Mouse (Mus musculus) lung, embryonic 14.5 days (tissue): ENCODE data around the gene Cox10. TPM values are rescaled to one million over a fixed set of nuclear protein-coding genes. Genes with fewer than 3 reads are reported as not detected.

Source experiments
- ATAC-seq: fragments of 200-750 bp; cut with Nextera tagmentation; 2 replicates; pipeline ENCODE4 v1.8.0; 2017; ENCODE audit warnings: mild to moderate bottlenecking, moderate TSS enrichment, moderate library complexity; ENCODE audit not compliant: insufficient read depth
- DNase-seq: peaks from one replicate; pipeline ENCODE4 v3.0.0-alpha.2; 2015
- H3K27ac ChIP-seq: fragments of 300-500 bp; sonication (generic); 2 replicates; pipeline ENCODE4 v1.5.1; 2014; ENCODE audit warnings: low read depth, mild to moderate bottlenecking, moderate library complexity
- H3K27me3 ChIP-seq: fragments of 300-500 bp; sonication (generic); 2 replicates; pipeline ENCODE4 v1.6.1; 2014; ENCODE audit warnings: low read length, control low read depth; ENCODE audit not compliant: insufficient read depth
- H3K36me3 ChIP-seq: fragments of 300-500 bp; sonication (generic); 2 replicates; pipeline ENCODE4 v1.6.1; 2014; ENCODE audit warnings: control low read depth; ENCODE audit not compliant: insufficient read depth
- H3K4me1 ChIP-seq: fragments of 300-500 bp; sonication (generic); 2 replicates; pipeline ENCODE4 v1.6.1; 2014; ENCODE audit warnings: antibody characterized with exemption, control low read depth; ENCODE audit not compliant: insufficient read depth
- H3K4me2 ChIP-seq: fragments of 300-500 bp; sonication (generic); 2 replicates; pipeline ENCODE4 v1.6.1; 2014; ENCODE audit warnings: mild to moderate bottlenecking
- H3K4me3 ChIP-seq: fragments of 300-500 bp; sonication (generic); 2 replicates; pipeline ENCODE4 v1.5.1; 2014; ENCODE audit warnings: low read depth, low read length
- H3K9ac ChIP-seq: fragments of 300-500 bp; sonication (generic); 2 replicates; pipeline ENCODE4 v1.6.1; 2014
- H3K9me3 ChIP-seq: fragments of 300-500 bp; sonication (generic); 2 replicates; pipeline ENCODE4 v1.6.1; 2016; ENCODE audit warnings: low read depth, low read length, control low read depth
- CTCF ChIP-seq: IDR thresholded peaks from 2 replicates; pipeline ENCODE4 v1.5.1; 2016; ENCODE audit warnings: antibody characterized with exemption, low read depth
- WGBS: fragments of 180-500 bp; shearing (Covaris S2); extraction: QIAGEN DNeasy Blood & Tissue Kit; methylation state at CpG from one replicate; pipeline ENCODE4 v1.1.7; 2014; 5-methylcytosine and 5-hydroxymethylcytosine counted together
- polyA plus RNA-seq: library from polyadenylated mRNA; unstranded; fragments of >200 nt; fragmentation: Nextera tagmentation; extraction: Ambion mirVana; gene quantifications from 2 replicates; pipeline ENCODE4 v1.2.1, GENCODE M21; 2014

Gene Cox10
- polyA plus RNA-seq, 1 experiment from 2014 or later = 27.3 TPM

DNA sequence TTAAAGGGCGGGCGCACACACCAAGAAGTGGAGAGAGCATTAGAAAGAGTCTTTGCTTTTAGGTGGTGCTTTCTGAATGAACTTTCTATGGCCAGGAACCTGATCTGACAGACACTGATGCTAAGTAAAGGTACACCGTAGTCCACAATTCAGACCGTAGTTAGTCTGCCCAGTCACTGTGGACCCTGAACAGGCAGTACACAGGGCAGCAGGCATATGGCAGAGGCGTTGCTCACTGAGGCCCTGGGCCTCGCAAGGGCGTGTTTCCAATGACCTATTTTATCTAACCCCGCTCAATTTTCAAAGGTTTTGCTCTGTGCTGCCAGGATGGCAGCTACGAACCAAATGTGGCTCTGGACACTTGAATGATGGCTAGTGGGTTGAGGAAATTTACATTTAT is 107.8 kb downstream of the Cox10 start:
- Histone ChIP-seq H3K27ac (no peak overlapping the region), H3K9me3 (no peaks in the 10 kb centered on the region), H3K27me3 (no peaks in the 10 kb centered on the region), H3K9ac (no peak overlapping the region), H3K36me3 (no peaks in the 10 kb centered on the region), H3K4me2 (no peak overlapping the region), H3K4me3 (no peak overlapping the region), H3K4me1 (0 out of 2 replicates have a peak, but pooled peaks cover 3% of the 10 kb centered on the region)
- no peak for TF ChIP-seq CTCF
- WGBS = 85% methylated on average over 9 of the region's 9 CpGs
- DNase-seq (no peak), ATAC-seq (no peak)

GRCm38 (mm10) chr11:63970818-63971217 is 108.5 kb downstream of the Cox10 start:
- no peak overlapping the region for H3K27ac ChIP-seq
- H3K36me3 ChIP-seq = no peaks in the 10 kb centered on the region
- H3K4me2 ChIP-seq = no peak overlapping the region
- WGBS = 88% methylated on average over 6 of the region's 6 CpGs
- H3K4me1 ChIP-seq = 0 out of 2 replicates have a peak, but pooled peaks cover 3% of the 10 kb centered on the region
- no peak overlapping the region for H3K9ac ChIP-seq
- DNase-seq = no peak
- ATAC-seq = no peak
- no peak for TF ChIP-seq CTCF
- H3K4me3 ChIP-seq = no peak overlapping the region
- H3K27me3 ChIP-seq = no peaks in the 10 kb centered on the region
- H3K9me3 ChIP-seq = no peaks in the 10 kb centered on the region

DNA sequence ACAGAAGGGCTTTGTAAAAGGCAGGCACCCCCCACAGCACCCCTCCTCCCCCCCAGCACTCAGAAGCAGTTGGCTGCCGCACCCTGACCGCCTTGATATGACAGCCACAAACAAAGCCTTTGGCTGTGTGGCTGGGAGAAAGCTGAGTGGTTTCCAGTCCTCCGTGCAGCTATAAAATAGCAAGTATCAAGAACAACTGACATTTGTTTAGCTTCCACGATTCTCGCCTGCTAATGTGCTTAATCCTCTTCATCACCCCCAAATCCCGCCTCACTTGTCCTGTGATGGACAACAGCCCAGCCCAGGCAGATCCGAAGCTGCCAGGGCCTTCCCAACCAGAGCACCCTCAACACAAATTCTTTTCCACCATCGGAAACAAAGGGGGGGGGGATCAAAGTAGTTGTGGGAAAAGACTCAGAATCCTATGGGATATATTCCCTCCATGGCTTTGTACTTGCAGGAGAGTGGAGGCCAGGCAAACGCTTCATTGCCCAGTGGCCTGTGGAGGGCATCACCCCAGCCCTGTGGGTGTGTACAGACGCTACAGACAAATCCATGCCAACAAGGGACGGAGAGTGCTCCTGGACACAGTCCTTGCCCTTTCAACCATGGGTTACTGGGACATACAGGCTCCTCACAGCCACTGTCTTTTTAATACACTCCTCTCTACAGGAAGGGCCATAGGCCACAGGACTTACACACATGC is 109.9 kb downstream of the Cox10 start:
- H3K4me1 ChIP-seq = 0 out of 2 replicates have a peak, but pooled peaks cover 3% of the 10 kb centered on the region
- peak; percentile 41 for DNase-seq
- no peak overlapping the region for H3K4me2 ChIP-seq
- no peaks in the 10 kb centered on the region for H3K36me3 ChIP-seq
- no peaks in the 10 kb centered on the region for H3K27me3 ChIP-seq
- no peak for TF ChIP-seq CTCF
- WGBS = 37% methylated on average over 11 of the region's 11 CpGs
- no peak overlapping the region for H3K27ac ChIP-seq
- no peak overlapping the region for H3K4me3 ChIP-seq
- no peak for ATAC-seq
- H3K9me3 ChIP-seq = no peaks in the 10 kb centered on the region
- H3K9ac ChIP-seq = no peak overlapping the region

GRCm38 (mm10) chr11:63968388-63969035 is 110.8 kb downstream of the Cox10 start:
- 36% methylated on average over 3 of the region's 3 CpGs for WGBS
- Histone ChIP-seq H3K27ac (no peak overlapping the region), H3K4me3 (no peak overlapping the region), H3K4me2 (no peak overlapping the region), H3K9ac (no peak overlapping the region), H3K9me3 (no peaks in the 10 kb centered on the region), H3K4me1 (0 out of 2 replicates have a peak, but pooled peaks cover 3% of the 10 kb centered on the region), H3K27me3 (no peaks in the 10 kb centered on the region), H3K36me3 (no peaks in the 10 kb centered on the region)
- ATAC-seq (no peak), DNase-seq (no peak)
- TF ChIP-seq CTCF = no peak

DNA sequence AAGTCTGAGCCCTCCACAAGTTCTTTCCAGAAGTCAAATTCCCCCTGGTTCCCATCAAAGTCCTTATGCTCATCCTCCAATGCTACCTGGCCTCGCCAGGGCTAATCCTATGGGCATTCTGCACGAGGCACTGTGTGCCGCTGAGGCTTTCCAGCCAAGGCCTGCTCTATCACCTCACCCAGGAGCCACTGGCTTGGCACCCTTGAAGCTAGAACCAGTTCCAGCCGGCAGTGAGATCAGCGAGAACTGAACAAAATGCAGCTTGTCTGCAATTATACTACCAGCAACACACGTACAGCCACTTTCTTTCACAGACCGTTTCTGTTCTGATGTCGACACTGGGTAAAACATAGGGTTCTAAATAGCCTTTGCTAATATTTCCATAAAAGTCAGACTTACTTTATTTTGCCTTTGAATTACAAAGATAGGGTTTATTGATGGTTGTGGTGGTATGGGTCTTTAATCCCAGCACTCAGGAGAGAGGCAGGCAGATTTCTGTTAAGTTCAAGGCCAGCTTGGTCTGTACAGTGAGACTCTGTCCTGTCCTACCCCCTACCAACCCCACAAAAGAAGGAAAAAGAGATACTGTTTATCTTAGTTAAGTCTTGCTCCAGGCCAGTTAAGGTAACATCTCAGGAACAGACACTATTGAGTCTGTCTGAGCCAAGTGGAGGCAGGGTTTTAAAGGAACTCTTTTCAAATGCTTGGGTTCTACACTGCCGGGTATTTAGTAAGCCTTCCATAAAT is 111.5 kb downstream of the Cox10 start:
- TF ChIP-seq CTCF = no peak
- no peak for ATAC-seq
- H3K27me3 ChIP-seq = no peaks in the 10 kb centered on the region
- 0 out of 2 replicates have a peak, but pooled peaks cover 4% of the 10 kb centered on the region for H3K36me3 ChIP-seq
- no peak overlapping the region for H3K4me3 ChIP-seq
- no peak for DNase-seq
- no peaks in the 10 kb centered on the region for H3K9me3 ChIP-seq
- 68% methylated on average over 9 of the region's 9 CpGs for WGBS
- H3K27ac ChIP-seq = no peak overlapping the region
- H3K9ac ChIP-seq = no peak overlapping the region
- no peak overlapping the region for H3K4me2 ChIP-seq
- 0 out of 2 replicates have a peak, but pooled peaks cover 3% of the 10 kb centered on the region for H3K4me1 ChIP-seq

DNA sequence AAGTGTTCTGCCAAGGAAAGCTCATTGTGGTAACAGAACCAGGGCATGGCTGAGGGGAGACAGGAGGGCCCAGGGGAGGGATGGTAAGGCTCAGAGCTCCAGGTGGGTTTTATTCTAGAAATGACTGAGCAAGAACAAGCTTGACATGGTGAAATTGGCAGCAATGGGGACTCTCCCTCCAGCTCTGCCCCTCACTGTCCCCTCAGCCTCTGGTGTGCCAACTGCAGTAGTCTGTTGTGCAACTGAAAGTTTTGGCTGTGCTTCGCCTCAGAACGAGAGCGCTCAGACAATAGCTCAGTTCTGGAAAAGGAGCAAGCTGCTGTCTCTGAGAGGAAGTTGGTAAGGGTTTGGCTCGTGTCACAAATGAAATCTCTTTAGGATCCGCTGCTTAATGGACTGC is 113.8 kb downstream of the Cox10 start:
- H3K9ac ChIP-seq = no peak overlapping the region
- 42% methylated on average over 5 of the region's 5 CpGs for WGBS
- DNase-seq = peak; percentile 43
- ATAC-seq = 0 out of 2 replicates have a peak, but pooled peaks have one; percentile 44
- no peak for TF ChIP-seq CTCF
- no peak overlapping the region for H3K27ac ChIP-seq
- H3K4me3 ChIP-seq = no peak overlapping the region
- H3K4me2 ChIP-seq = no peak overlapping the region
- no peaks in the 10 kb centered on the region for H3K27me3 ChIP-seq
- 0 out of 2 replicates have a peak, but pooled peaks cover 4% of the 10 kb centered on the region for H3K36me3 ChIP-seq
- H3K9me3 ChIP-seq = no peaks in the 10 kb centered on the region
- H3K4me1 ChIP-seq = 0 out of 2 replicates have a peak, but pooled peaks cover 3% of the 10 kb centered on the region

- WGBS = 38% methylated on average over 4 of the region's 4 CpGs
- no peaks in the 10 kb centered on the region for H3K9me3 ChIP-seq
- DNase-seq = no peak
Observed at GRCm38 (mm10) chr11:63957207-63957606, 122.1 kb downstream of the Cox10 start.

More at GRCm38 (mm10) chr11:63957207-63957606, 122.1 kb downstream of the Cox10 start:
- TF ChIP-seq CTCF = peak; percentile 49
- Histone ChIP-seq H3K4me3 (no peak overlapping the region), H3K9ac (no peak overlapping the region), H3K27ac (no peak overlapping the region), H3K4me2 (no peak overlapping the region), H3K27me3 (no peaks in the 10 kb centered on the region), H3K4me1 (0 out of 2 replicates have a peak, but pooled peaks cover under 1% of the 10 kb centered on the region), H3K36me3 (no peaks in the 10 kb centered on the region)
- ATAC-seq = no peak
